Mouse (Mus musculus): ENCODE data around the gene Ceacam2. TPM values are rescaled to one million over a fixed set of nuclear protein-coding genes. Genes with fewer than 3 reads are reported as not detected.
"Not testable (repeated sequence)": the region's sequence is repeated elsewhere in the genome, so short reads cannot be mapped to it uniquely, and the experiment has no call there.

The Ceacam2 gene
- polyA plus RNA-seq, 2 experiments from 2014 or later, result not detected

DNA sequence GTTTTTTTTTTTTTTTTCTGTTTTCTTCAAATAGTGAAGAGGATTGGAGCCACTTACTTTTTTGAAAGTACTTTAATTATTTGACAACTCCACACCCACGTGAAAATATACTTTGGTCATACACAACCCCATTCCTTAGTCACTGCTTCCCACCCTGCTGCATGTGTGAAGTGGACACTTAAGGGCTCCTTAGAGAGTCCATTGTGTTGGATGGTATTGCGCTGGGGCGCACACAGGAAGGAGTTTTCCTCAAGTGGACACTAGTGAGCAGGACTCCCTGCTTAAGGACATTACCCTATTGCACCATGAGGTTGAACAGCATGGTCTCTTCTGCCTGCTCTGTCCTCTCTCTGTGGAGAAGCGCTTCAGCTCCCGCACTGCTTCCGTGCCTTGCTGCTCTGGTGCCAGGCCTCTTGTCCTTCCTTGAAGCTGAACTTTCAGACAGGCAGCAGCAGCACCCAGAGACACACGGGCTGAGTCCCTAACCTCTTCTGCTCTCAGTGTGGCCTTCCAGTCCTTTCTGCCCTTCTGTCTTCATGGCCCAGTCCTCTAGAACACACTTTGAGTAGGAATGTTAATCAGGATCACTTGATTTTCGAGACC, 56.4 kb downstream of the Ceacam2 start:
- ATAC-seq, result no peak

DNA sequence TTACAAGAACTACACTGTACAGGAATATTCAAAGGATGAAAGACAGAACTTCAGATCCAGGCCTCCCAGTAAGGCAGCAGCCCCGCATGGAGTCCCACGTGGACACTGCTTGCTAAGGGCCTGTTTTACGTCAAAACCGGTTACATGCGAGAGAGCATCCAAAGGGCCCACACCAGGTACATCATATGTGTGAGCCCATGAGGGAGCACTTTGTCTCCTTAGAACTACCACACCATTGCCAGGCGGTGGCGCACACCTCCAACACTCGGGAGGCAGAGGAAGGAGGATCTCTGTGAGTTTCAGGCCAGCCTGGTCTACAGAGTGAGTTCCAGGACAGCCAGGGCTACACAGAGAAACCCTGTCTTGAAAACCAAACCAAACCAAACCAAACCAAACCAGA, 58.9 kb downstream of the Ceacam2 start:
- not testable (repeated sequence) for ATAC-seq

DNA sequence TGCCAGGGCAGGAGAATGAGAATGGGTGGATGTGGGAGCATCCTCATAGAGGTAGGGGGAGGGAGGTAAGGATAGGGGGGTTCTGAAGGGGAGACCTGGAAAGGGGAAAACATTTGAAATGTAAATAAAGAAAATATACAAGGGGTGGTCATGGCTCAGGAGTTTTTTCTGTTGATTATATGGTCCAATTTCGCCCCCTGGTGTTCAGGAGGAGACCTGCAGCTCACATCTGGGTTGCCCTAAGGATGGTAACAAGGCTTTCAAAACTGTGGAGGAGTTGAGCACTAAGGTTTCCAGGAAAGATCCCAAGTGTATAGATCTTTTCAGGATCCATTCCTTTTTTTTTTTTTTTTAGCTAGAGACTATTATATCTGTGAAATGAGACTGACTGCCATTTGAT, 60.2 kb downstream of the Ceacam2 start:
- ATAC-seq, result no peak

DNA sequence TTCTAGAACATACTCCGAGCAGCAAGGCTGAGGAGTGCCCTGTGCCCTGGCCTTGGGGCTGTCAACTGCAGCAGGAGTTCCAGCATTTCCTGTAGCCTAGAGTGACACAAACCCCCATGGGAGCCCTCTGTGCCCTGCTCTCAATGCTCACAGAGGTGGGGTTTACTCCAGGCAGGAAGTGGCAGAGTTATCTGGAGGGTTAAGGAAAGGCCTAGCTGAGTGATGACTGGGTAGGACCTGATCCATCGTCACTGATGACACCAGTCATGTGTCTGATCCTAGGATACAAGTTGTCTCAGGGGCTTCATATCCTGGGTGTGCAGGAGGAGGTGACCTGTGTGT, 61.9 kb downstream of the Ceacam2 start:
- ATAC-seq, result not testable (repeated sequence)

DNA sequence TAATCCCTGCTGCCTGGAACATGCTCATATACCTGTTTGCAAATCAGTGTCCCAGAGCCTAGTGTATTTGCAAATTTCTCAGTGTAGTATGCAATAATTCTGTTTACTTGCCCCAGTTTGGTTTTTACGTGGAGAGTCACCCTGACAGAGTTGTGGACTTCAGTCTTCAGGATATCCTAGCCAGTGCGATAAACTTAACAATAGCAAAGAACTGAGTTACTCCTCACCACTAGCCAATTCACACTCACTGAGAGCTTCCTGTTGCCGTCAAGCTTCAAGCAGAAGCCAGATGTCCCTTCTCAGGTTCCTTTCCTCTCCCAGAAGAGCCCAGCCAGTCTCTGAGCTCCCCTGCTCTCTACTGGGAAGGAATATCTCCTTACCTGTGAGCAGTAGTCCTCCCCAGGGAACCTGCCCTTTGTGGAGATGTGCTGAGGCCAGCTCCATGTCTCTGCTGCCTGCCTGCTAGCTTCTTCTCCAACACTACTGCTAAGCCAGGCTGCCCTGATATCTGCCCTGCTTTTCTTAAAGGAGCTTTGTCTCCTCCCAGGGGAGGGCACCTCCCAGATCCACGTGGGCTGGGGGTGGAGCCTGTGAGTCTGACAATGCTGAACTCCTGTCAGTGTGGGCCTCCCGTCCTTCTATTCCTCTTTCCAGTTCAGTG, 62.4 kb downstream of the Ceacam2 start, which contains the start of gene Ceacam1:
Gene Ceacam1 (minus strand): TSS at position 513 of the 661 bp plus-strand sequence.
- ATAC-seq, result not testable (repeated sequence)

DNA sequence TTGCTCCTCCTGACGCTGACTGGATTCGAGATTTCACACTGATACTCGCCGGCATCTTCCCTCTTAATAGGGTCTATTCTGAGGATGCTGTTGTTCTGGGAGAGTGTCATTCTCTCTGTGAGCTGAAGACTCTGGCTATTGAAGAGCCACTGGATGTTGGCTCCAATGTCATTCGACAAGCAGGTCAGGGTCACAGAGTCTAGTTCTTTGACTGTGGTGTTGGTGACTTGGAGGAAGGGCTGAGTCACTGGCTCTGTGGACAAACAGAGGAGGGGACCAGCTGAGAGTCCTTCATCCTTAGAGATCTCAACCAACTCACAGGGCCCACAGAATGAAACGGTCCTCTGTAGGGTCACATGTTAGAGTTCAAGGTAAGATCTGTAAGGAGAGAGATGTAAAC, 67.8 kb downstream of the Ceacam2 start:
- not testable (repeated sequence) for ATAC-seq

Other genes with a start within 250 kb of the Ceacam2 start
- 10 to 100 TPM; 16.8 to 30.7 TPM for gene Pafah1b3, start 241.9 kb downstream of the Ceacam2 start, polyA plus RNA-seq (2017; shearing (Covaris generic))
- not detected for gene Prr19, start 238.4 kb downstream of the Ceacam2 start, polyA plus RNA-seq (2017; shearing (Covaris generic))
- not detected for gene Tmem145, start 233.8 kb downstream of the Ceacam2 start, polyA plus RNA-seq (2017; shearing (Covaris generic))
- under 1 TPM in 1 of 2 experiments, not detected in 1; 0.03 TPM for gene Megf8, start 222.7 kb downstream of the Ceacam2 start, polyA plus RNA-seq (2017; shearing (Covaris generic))
- not detected for gene Cnfn, start 170.1 kb downstream of the Ceacam2 start, polyA plus RNA-seq (2017; shearing (Covaris generic))
- 10 to 100 TPM in 1 of 2 experiments, 1 to 10 TPM in 1; 8.5 to 10.7 TPM for gene Lipe, start 141.1 kb downstream of the Ceacam2 start, polyA plus RNA-seq (2017; shearing (Covaris generic))
- not detected for gene Cxcl17, start 127.0 kb downstream of the Ceacam2 start, polyA plus RNA-seq (2017; shearing (Covaris generic))
- under 1 TPM in 1 of 2 experiments, not detected in 1; 0.33 TPM for gene Ceacam1, start 62.3 kb downstream of the Ceacam2 start, polyA plus RNA-seq (2017; shearing (Covaris generic))
- not detected for gene Erich4, start 76.0 kb upstream of the Ceacam2 start, polyA plus RNA-seq (2017; shearing (Covaris generic))
- 10 to 100 TPM; 36.4 to 42.7 TPM for gene Dmac2, start 79.6 kb upstream of the Ceacam2 start, polyA plus RNA-seq (2017; shearing (Covaris generic))
- gene B3gnt8, start 86.8 kb upstream of the Ceacam2 start, polyA plus RNA-seq (2017; shearing (Covaris generic)), result under 1 TPM; 0.21 to 0.79 TPM
- gene Bckdha, start 119.1 kb upstream of the Ceacam2 start, polyA plus RNA-seq (2017; shearing (Covaris generic)), result 10 to 100 TPM; 15.3 to 15.8 TPM
- gene Exosc5, start 119.3 kb upstream of the Ceacam2 start, polyA plus RNA-seq (2017; shearing (Covaris generic)), result 100 to 1,000 TPM in 1 of 2 experiments, 10 to 100 TPM in 1; 94.5 to 110 TPM
- 10 to 100 TPM; 10.4 to 11.6 TPM for gene Tmem91, start 135.3 kb upstream of the Ceacam2 start, polyA plus RNA-seq (2017; shearing (Covaris generic))
- gene B9d2, start 140.9 kb upstream of the Ceacam2 start, polyA plus RNA-seq (2017; shearing (Covaris generic)), result 10 to 100 TPM; 54.0 to 70.8 TPM
- 1 to 10 TPM; 4.7 to 8.6 TPM for gene Tgfb1, start 147.1 kb upstream of the Ceacam2 start, polyA plus RNA-seq (2017; shearing (Covaris generic))
- 10 to 100 TPM; 31.1 to 46.9 TPM for gene Ccdc97, start 179.2 kb upstream of the Ceacam2 start, polyA plus RNA-seq (2017; shearing (Covaris generic))
- gene Hnrnpul1, start 214.9 kb upstream of the Ceacam2 start, polyA plus RNA-seq (2017; shearing (Covaris generic)), result 10 to 100 TPM; 47.1 to 58.0 TPM
- 10 to 100 TPM; 16.5 to 26.4 TPM for gene Axl, start 248.8 kb upstream of the Ceacam2 start, polyA plus RNA-seq (2017; shearing (Covaris generic))